Mouse (Mus musculus) adipocyte (in vitro differentiated cells): ENCODE data around the gene Gpr25.

Experiments
- DNase-seq: peaks from one replicate; pipeline ENCODE4 v3.0.0-alpha.2; 2016; ENCODE audit warnings: low spot score

The Gpr25 gene

GRCm38 (mm10) chr1:136232986-136233790 is 27.5 kb downstream of the Gpr25 start:
- no peak for DNase-seq

- DNase-seq: no peak
These were observed 28.3 kb downstream of the Gpr25 start for GRCm38 (mm10) chr1:136232285-136232926.

- DNase-seq: no peak
These were observed 29.1 kb downstream of the Gpr25 start for GRCm38 (mm10) chr1:136231596-136231995.

DNA sequence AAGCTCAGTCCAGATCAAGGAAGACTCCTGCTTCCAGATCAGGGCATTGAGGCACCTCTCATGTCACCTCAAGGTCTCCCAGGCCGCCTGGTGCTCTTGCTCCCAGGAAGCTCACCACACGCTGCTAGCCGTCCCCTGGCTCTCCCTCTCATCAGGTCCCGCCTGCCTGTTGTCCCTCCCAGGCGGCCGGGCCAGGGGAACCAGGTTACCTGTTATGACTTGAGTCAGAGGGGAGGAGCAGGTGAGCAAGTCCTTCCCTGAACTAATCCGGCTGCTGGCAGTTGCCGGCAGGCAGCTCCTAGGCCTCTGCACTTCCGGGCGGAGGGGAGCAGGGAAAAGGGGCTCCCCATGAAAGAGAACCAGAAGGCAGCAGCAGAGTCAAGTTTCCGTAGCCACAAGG is 30.5 kb downstream of the Gpr25 start:
- no peak for DNase-seq

- no peak for DNase-seq
These were observed 31.7 kb downstream of the Gpr25 start for GRCm38 (mm10) chr1:136229040-136229373.

DNA sequence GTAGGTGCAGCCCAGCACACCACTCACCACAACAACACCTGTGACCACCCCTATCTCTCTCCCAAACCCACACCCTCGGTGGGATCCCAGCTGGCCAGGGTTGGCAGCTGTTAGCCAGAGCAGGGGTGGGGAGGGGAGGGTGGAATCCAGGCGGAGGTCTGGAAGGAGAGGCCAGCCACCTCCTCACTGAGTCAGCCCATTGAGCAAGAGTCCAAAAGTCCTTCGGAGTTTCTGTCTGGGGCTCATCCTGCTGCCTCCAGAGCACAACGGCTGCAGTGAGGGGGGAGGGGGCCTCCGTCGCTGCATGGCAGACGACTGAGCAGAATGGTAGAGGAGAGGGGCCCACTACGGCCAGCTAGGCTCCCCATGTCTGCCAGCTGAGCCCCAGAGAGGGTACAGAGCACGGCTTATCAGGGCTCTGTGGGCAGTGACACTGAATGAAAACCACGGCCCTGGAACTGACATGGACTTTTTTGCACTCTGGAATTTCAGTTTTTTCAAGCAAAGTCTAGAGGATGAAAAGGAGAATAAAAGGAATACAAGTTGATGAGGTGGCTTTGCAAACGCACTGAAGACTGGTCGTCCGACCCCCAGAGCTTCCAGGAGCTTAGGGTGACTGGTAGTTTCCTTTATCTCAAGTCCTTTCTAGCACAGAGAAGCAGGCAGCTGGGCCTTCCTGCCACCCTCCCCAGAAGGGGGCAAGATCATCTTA is 32.2 kb downstream of the Gpr25 start:
- DNase-seq: peak; percentile 30

- DNase-seq: peak; percentile 25
These were observed 32.8 kb downstream of the Gpr25 start for GRCm38 (mm10) chr1:136227870-136228269.

DNA sequence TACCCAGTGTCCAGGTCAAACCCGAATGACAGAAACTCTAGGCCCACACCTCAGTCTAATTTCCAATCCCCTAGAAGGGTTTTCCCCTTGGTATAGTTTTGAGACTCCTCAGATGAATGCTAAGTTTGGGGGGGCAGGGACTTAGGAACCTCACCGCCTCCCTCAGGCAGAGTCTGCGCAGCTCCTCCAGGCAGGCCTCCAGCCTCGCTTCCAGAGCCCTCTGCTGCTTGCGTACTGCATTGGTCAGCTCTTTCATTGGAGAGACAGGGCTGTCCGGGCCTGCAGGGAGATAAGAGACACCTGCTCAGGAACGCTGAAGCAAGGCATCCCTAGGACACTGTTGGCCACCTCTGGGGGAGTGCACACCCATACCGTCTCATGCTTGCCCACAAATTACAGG is 34.0 kb downstream of the Gpr25 start:
- DNase-seq: no peak

DNA sequence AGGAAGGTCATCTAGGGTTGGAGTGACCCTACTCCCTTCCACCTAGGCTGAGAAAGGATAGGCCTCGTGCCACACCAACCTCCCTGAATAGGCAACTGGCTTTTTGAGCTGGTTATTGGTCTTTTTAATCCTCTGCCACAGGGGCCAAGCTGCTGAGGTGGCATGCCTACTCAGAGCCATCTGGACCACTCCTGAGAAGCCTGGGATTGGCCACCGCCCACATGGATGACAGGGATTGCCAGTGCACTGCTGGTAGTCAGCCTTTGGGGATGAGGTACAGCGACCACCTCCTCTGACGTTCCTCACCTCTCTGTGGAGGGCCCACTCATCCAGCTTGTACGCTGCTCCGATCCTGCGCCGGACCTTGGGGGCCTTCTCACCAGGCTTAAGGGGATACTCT is 34.8 kb downstream of the Gpr25 start:
- DNase-seq: no peak

DNA sequence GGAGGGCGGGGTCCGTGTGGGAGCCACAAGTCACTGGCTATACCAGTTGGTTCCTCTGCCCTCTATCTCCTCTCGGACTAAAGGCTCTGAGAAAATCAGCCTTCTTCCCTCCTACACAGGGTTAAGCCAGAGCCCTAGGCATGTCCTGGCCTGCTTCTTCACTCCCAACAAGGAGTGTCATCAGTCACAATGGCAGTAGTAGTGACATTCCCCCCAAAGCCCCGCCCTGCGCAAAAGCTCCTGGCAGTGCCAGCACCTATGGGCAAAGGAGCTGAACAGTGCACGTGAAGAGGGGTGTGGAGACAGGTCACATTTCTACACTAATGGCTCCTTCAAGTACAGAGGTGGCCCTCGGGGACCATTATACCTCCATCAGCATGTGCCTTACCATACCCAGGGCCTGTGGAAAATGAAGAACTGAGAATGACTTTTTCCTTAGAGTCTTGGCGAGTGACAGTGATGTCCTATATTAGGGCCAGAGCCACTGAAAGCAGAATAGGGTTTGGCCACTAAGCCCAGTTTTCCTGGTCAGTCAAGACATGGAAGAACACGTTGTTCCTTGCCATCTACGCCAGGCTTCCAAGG is 36.8 kb downstream of the Gpr25 start:
- no peak for DNase-seq

- DNase-seq: no peak
These were observed 38.3 kb downstream of the Gpr25 start for GRCm38 (mm10) chr1:136222386-136222785.

GRCm38 (mm10) chr1:136220037-136220871 is 40.4 kb downstream of the Gpr25 start:
- no peak for DNase-seq

- no peak for DNase-seq
These were observed 46.4 kb downstream of the Gpr25 start for GRCm38 (mm10) chr1:136214304-136214703.

- DNase-seq: no peak
These were observed 47.9 kb downstream of the Gpr25 start, which contains the start of gene Mroh3 for GRCm38 (mm10) chr1:136212803-136213202. Gene Mroh3, minus strand, starts transcription at chr1:136212828.
